Mouse (Mus musculus) right cerebral cortex, postnatal 4 days (tissue): ENCODE data around the gene Rrp1.
"Not testable (repeated sequence)": the region's sequence is repeated elsewhere in the genome, so short reads cannot be mapped to it uniquely, and the experiment has no call there.

Experiments used
- DNase-seq: peaks from one replicate; pipeline ENCODE4 v3.0.0-alpha.2; 2022

Gene Rrp1

GRCm38 (mm10) chr10:78372681-78373668, 39.9 kb downstream of the Rrp1 start:
- no peak for DNase-seq

GRCm38 (mm10) chr10:78371746-78372145, 41.1 kb downstream of the Rrp1 start:
- no peak for DNase-seq

GRCm38 (mm10) chr10:78367586-78367985, 45.3 kb downstream of the Rrp1 start:
- DNase-seq, result no peak

GRCm38 (mm10) chr10:78366851-78367312, 46.0 kb downstream of the Rrp1 start:
- no peak for DNase-seq

GRCm38 (mm10) chr10:78366195-78366834, 46.5 kb downstream of the Rrp1 start:
- no peak for DNase-seq

- no peak for DNase-seq
These were observed 47.3 kb downstream of the Rrp1 start for GRCm38 (mm10) chr10:78365555-78365954.

- DNase-seq, result no peak
These were observed 48.7 kb downstream of the Rrp1 start for GRCm38 (mm10) chr10:78364106-78364505.

GRCm38 (mm10) chr10:78363366-78363765, 49.5 kb downstream of the Rrp1 start:
- no peak for DNase-seq

- DNase-seq, result no peak
These were observed 50.9 kb downstream of the Rrp1 start for GRCm38 (mm10) chr10:78361951-78362350.

- DNase-seq, result no peak
These were observed 52.5 kb downstream of the Rrp1 start for GRCm38 (mm10) chr10:78360290-78360711.

- DNase-seq, result not testable (repeated sequence)
These were observed 53.8 kb downstream of the Rrp1 start for GRCm38 (mm10) chr10:78358999-78359398.

GRCm38 (mm10) chr10:78358266-78358665, 54.6 kb downstream of the Rrp1 start:
- no peak for DNase-seq

- DNase-seq, result no peak
These were observed 55.1 kb downstream of the Rrp1 start for GRCm38 (mm10) chr10:78357742-78358141.

GRCm38 (mm10) chr10:78355931-78356593, 56.8 kb downstream of the Rrp1 start:
- no peak for DNase-seq

- DNase-seq, result no peak
These were observed 59.6 kb downstream of the Rrp1 start for GRCm38 (mm10) chr10:78353196-78353595.

GRCm38 (mm10) chr10:78352666-78353030, 60.2 kb downstream of the Rrp1 start:
- DNase-seq, result no peak

GRCm38 (mm10) chr10:78351887-78352665, 60.8 kb downstream of the Rrp1 start, which contains the start of gene Agpat3:
Gene Agpat3 (minus strand): TSS chr10:78352489.
- peak; percentile 64 for DNase-seq

GRCm38 (mm10) chr10:78351564-78351886, 61.3 kb downstream of the Rrp1 start:
- DNase-seq, result no peak

- no peak for DNase-seq
These were observed 61.9 kb downstream of the Rrp1 start for GRCm38 (mm10) chr10:78350796-78351556.
